Mouse (Mus musculus): ENCODE data around the gene Sobp. TPM values are rescaled to one million over a fixed set of nuclear protein-coding genes. Genes with fewer than 3 reads are reported as not detected.

Gene Sobp
- polyA plus RNA-seq, 1 experiment from 2014 or later = 10.0 TPM

DNA sequence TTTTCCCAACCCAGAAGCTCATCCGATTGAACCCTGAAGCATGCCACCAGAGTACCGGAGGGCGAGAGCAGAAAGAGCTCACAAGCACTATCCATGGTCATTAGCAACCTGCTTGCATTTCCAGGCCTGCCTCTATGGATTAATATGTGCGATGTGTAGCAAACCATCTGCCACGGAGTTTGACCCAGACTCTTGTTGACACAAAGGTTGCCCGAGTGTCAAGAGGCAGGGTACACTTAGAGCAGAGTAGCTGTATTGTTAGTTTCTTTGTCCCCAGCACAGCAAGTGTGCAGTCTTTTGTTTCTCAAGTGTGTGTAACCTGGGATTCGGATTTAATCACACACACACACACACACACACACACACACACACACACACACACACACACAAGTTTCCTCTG, 62.0 kb downstream of the Sobp start:
- ATAC-seq (ENCODE audit: low FRiP score) = no peak
- Histone ChIP-seq H3K36me3 (no peaks in the 10 kb centered on the region), H3K4me3 (replicated peaks) (no peak overlapping the region), H3K9ac (replicated peaks) (no peak overlapping the region), H3K27ac (replicated peaks) (no peak overlapping the region), H3K9me3 (replicated peaks) (no peaks in the 10 kb centered on the region), H3K4me1 (peaks cover 22% of the 10 kb centered on the region), H3K27me3 (replicated peaks) (no peaks in the 10 kb centered on the region), H3K4me2 (no peak overlapping the region)
- 34% methylated on average over 7 of the region's 7 CpGs for WGBS

GRCm38 (mm10) chr10:43106616-43107015, 67.7 kb downstream of the Sobp start:
- Histone ChIP-seq H3K36me3 (no peaks in the 10 kb centered on the region), H3K4me2 (no peak overlapping the region), H3K9me3 (replicated peaks) (no peaks in the 10 kb centered on the region), H3K27ac (replicated peaks) (peak overlapping the region; percentile 79), H3K9ac (replicated peaks) (no peak overlapping the region), H3K27me3 (replicated peaks) (no peaks in the 10 kb centered on the region), H3K4me1 (peaks cover 39% of the 10 kb centered on the region), H3K4me3 (replicated peaks) (no peak overlapping the region)
- ATAC-seq (ENCODE audit: low FRiP score) = no peak
- 43% methylated on average over 8 of the region's 8 CpGs for WGBS

GRCm38 (mm10) chr10:43106196-43106595, 68.1 kb downstream of the Sobp start:
- WGBS = 21% methylated on average over 7 of the region's 7 CpGs
- Histone ChIP-seq H3K27ac (replicated peaks) (peak overlapping the region; percentile 79), H3K4me3 (replicated peaks) (no peak overlapping the region), H3K9me3 (replicated peaks) (no peaks in the 10 kb centered on the region), H3K27me3 (replicated peaks) (no peaks in the 10 kb centered on the region), H3K4me1 (peaks cover 39% of the 10 kb centered on the region), H3K4me2 (no peak overlapping the region), H3K9ac (replicated peaks) (no peak overlapping the region), H3K36me3 (no peaks in the 10 kb centered on the region)
- peak; percentile 73 for ATAC-seq (ENCODE audit: low FRiP score)

- ATAC-seq (ENCODE audit: low FRiP score) = no peak; the same call in 1 of the 2 replicates
- H3K4me3 ChIP-seq (replicated peaks) = no peak overlapping the region
- no peak overlapping the region for H3K4me2 ChIP-seq
- no peaks in the 10 kb centered on the region for H3K27me3 ChIP-seq (replicated peaks)
- H3K9ac ChIP-seq (replicated peaks) = no peak overlapping the region
- H3K4me1 ChIP-seq = peaks cover 71% of the 10 kb centered on the region
- H3K27ac ChIP-seq (replicated peaks) = no peak overlapping the region
- H3K9me3 ChIP-seq (replicated peaks) = no peaks in the 10 kb centered on the region
- no peaks in the 10 kb centered on the region for H3K36me3 ChIP-seq
- 32% methylated on average over 5 of the region's 5 CpGs for WGBS
Measured at GRCm38 (mm10) chr10:43100513-43100912, 73.8 kb downstream of the Sobp start.

GRCm38 (mm10) chr10:43099229-43099628, 75.1 kb downstream of the Sobp start:
- Histone ChIP-seq H3K9me3 (replicated peaks) (no peaks in the 10 kb centered on the region), H3K27ac (replicated peaks) (no peak overlapping the region), H3K4me2 (no peak overlapping the region), H3K27me3 (replicated peaks) (no peaks in the 10 kb centered on the region), H3K4me1 (peaks cover 70% of the 10 kb centered on the region), H3K36me3 (no peaks in the 10 kb centered on the region), H3K4me3 (replicated peaks) (no peak overlapping the region), H3K9ac (replicated peaks) (no peak overlapping the region)
- ATAC-seq (ENCODE audit: low FRiP score) = no peak
- 50% methylated on average over 6 of the region's 6 CpGs for WGBS

DNA sequence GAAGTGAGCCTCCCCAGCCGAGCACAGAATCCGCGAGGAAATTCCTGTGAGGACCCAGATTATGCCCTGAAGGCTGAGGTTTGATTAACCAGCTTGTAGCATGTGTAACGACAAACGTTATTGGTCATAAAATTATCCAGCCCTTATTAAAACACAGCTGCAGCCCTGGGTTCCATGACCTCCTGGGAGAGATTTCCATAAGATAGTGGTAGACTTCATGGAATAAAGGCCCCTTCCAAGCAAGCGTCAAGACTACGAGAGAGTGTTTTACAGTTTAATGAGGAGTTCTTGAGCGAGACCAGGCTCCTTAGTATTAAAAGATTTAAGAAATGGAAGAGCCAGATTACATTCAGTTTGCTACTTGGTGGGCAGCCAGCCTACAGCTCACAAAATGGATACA, 76.6 kb downstream of the Sobp start:
- no peak overlapping the region for H3K4me2 ChIP-seq
- H3K36me3 ChIP-seq = no peaks in the 10 kb centered on the region
- no peaks in the 10 kb centered on the region for H3K9me3 ChIP-seq (replicated peaks)
- no peak overlapping the region for H3K9ac ChIP-seq (replicated peaks)
- WGBS = 26% methylated on average over 8 of the region's 8 CpGs
- ATAC-seq (ENCODE audit: low FRiP score) = peak; percentile 14; the same call in 1 of the 2 replicates
- H3K4me1 ChIP-seq = peaks cover 68% of the 10 kb centered on the region
- no peaks in the 10 kb centered on the region for H3K27me3 ChIP-seq (replicated peaks)
- H3K4me3 ChIP-seq (replicated peaks) = no peak overlapping the region
- H3K27ac ChIP-seq (replicated peaks) = peak overlapping the region; percentile 54

DNA sequence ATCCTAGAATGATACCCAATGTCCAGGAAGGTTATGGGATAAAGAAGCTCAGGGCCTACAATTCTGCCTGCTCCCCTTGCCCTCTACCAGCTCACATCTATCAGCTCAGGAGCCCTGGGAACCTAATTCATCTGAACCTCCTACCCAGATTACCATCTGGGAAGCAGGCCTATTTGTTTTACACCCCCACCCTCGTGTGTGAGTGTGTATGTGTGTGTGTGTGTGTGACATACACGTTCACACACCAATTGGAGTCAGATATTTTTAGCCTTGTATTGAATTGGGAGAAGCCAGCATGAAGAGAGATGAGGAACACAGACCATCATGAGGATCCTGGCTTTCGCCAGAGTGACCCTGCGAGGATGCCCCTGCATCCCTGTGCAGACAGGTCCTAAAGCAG, 77.7 kb downstream of the Sobp start:
- no peak for ATAC-seq (ENCODE audit: low FRiP score)
- peaks cover 69% of the 10 kb centered on the region for H3K4me1 ChIP-seq
- H3K27ac ChIP-seq (replicated peaks) = 0 out of 2 replicates have a peak overlapping the region, but pooled peaks have one; percentile 28
- H3K27me3 ChIP-seq (replicated peaks) = no peaks in the 10 kb centered on the region
- H3K9me3 ChIP-seq (replicated peaks) = no peaks in the 10 kb centered on the region
- no peak overlapping the region for H3K4me3 ChIP-seq (replicated peaks)
- WGBS = 74% methylated on average over 4 of the region's 4 CpGs
- H3K9ac ChIP-seq (replicated peaks) = no peak overlapping the region
- no peaks in the 10 kb centered on the region for H3K36me3 ChIP-seq
- H3K4me2 ChIP-seq = no peak overlapping the region

DNA sequence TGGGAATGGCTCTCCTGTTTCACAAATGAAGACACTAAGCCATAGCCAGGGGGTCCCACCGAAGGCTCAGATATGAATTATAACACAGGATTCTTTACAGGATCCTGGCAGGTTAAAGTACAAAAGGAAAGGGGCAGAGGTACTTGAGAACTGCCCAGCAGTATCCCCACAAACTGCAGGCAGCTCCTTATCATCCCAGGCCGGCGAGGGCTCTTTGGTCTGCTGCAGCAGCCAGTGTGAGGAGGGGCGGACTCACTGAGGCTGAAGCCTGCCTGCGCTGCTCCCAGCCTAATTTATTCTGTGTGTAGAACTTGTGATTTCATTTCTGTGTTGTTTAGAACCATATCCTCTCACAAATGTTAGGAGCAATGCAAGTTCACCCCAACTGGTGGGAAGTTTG, 79.8 kb downstream of the Sobp start:
- Histone ChIP-seq H3K4me1 (peaks cover 53% of the 10 kb centered on the region), H3K9ac (replicated peaks) (no peak overlapping the region)
- ATAC-seq (ENCODE audit: low FRiP score) = no peak

DNA sequence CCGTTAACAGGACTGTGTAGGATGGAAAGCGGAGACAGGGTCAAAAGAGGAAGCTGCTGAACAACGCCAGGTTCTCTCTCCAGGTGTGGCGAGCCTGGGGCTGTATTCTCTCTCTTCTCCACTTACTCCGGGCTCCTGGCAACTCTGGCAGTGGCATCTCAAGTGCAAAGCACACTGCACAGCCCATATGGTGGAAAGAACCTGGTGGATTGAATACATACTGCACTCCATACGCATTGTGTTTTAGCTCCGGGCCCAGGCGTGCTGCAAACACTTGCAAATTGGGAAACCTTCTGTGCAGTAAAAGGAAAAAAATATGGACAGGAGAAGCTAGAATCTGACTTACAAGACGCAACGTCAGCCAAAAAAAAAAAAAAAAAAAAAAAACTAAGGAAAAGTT, 80.9 kb downstream of the Sobp start:
- H3K36me3 ChIP-seq = no peaks in the 10 kb centered on the region
- peaks cover 45% of the 10 kb centered on the region for H3K4me1 ChIP-seq
- no peak overlapping the region for H3K27ac ChIP-seq (replicated peaks)
- no peaks in the 10 kb centered on the region for H3K9me3 ChIP-seq (replicated peaks)
- ATAC-seq (ENCODE audit: low FRiP score) = no peak; the same call in 1 of the 2 replicates
- no peaks in the 10 kb centered on the region for H3K27me3 ChIP-seq (replicated peaks)
- 77% methylated on average over 10 of the region's 10 CpGs for WGBS
- no peak overlapping the region for H3K4me2 ChIP-seq
- no peak overlapping the region for H3K9ac ChIP-seq (replicated peaks)
- no peak overlapping the region for H3K4me3 ChIP-seq (replicated peaks)

More for the DNA sequence above, 79.8 kb downstream of the Sobp start:
- Histone ChIP-seq H3K36me3 (no peaks in the 10 kb centered on the region), H3K4me3 (replicated peaks) (no peak overlapping the region), H3K4me2 (no peak overlapping the region), H3K27me3 (replicated peaks) (no peaks in the 10 kb centered on the region), H3K9me3 (replicated peaks) (no peaks in the 10 kb centered on the region), H3K27ac (replicated peaks) (no peak overlapping the region)
- WGBS = 39% methylated on average over 5 of the region's 5 CpGs

DNA sequence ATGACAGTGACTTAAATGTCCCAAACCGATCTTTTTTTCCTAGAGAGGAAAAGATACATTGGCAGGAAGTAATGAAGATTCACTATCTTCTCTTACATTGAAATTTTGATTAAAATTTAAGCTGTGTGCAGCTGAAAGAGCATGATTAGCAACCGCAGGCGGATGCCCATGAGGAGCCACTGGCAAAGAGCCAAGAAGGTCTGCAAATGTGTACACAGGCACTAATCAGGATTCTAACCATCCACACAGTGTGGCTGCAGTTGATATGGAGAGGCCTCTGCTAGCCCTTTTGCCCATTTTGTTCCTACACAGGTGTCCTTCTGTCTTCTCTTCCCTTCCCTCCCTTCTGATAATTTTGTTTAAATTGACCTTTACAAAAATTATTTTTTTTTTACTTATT, 84.3 kb downstream of the Sobp start:
- H3K4me2 ChIP-seq = no peak overlapping the region
- no peak overlapping the region for H3K27ac ChIP-seq (replicated peaks)
- H3K9me3 ChIP-seq (replicated peaks) = no peaks in the 10 kb centered on the region
- no peak overlapping the region for H3K4me3 ChIP-seq (replicated peaks)
- 41% methylated on average over 3 of the region's 3 CpGs for WGBS
- no peak overlapping the region for H3K9ac ChIP-seq (replicated peaks)
- peaks cover 24% of the 10 kb centered on the region for H3K4me1 ChIP-seq
- no peak for ATAC-seq (ENCODE audit: low FRiP score)
- no peaks in the 10 kb centered on the region for H3K27me3 ChIP-seq (replicated peaks)
- H3K36me3 ChIP-seq = peaks cover 3% of the 10 kb centered on the region; the same call in 1 of the 2 replicates

GRCm38 (mm10) chr10:43087421-43087820, 86.9 kb downstream of the Sobp start:
- no peak for ATAC-seq (ENCODE audit: low FRiP score)
- Histone ChIP-seq H3K9ac (replicated peaks) (no peak overlapping the region), H3K27ac (replicated peaks) (no peak overlapping the region), H3K4me2 (no peak overlapping the region), H3K4me3 (replicated peaks) (no peak overlapping the region), H3K4me1 (peaks cover 31% of the 10 kb centered on the region), H3K9me3 (replicated peaks) (no peaks in the 10 kb centered on the region), H3K36me3 (peaks cover 3% of the 10 kb centered on the region; the same call in 1 of the 2 replicates), H3K27me3 (replicated peaks) (no peaks in the 10 kb centered on the region)
- WGBS = 27% methylated on average over 2 of the region's 2 CpGs

DNA sequence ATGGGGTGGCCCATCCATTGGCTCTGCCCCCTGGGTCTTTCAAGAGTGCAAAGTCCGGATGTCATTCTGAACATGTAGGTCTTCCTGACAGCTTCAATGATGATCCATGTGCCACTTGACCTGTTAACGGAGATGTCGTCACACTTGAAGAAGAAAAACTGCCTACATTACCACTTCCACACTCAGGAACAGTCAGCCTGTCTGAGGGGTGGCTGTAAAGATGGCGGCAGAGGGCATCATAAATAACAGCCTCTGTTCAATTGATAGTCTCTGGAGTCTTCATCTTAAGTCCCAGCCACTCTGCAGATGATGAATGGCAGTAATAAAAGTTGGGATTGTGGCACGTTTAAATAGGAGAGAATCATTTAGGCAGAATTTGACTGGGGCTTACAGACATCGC, 87.4 kb downstream of the Sobp start:
- peaks cover 29% of the 10 kb centered on the region for H3K4me1 ChIP-seq
- ATAC-seq (ENCODE audit: low FRiP score) = peak; percentile 35; the same call in 1 of the 2 replicates
- 23% methylated on average over 6 of the region's 6 CpGs for WGBS
- H3K4me2 ChIP-seq = no peak overlapping the region
- no peak overlapping the region for H3K9ac ChIP-seq (replicated peaks)
- H3K27ac ChIP-seq (replicated peaks) = no peak overlapping the region
- no peak overlapping the region for H3K4me3 ChIP-seq (replicated peaks)
- no peaks in the 10 kb centered on the region for H3K9me3 ChIP-seq (replicated peaks)
- no peaks in the 10 kb centered on the region for H3K27me3 ChIP-seq (replicated peaks)
- H3K36me3 ChIP-seq = peaks cover 3% of the 10 kb centered on the region; the same call in 1 of the 2 replicates

- Histone ChIP-seq H3K27ac (replicated peaks) (peak overlapping the region; percentile 61; the same call in 1 of the 2 replicates), H3K27me3 (replicated peaks) (no peaks in the 10 kb centered on the region), H3K4me2 (no peak overlapping the region), H3K36me3 (peaks cover 3% of the 10 kb centered on the region; the same call in 1 of the 2 replicates), H3K9ac (replicated peaks) (no peak overlapping the region), H3K9me3 (replicated peaks) (no peaks in the 10 kb centered on the region), H3K4me3 (replicated peaks) (no peak overlapping the region), H3K4me1 (peaks cover 38% of the 10 kb centered on the region)
- ATAC-seq (ENCODE audit: low FRiP score) = no peak
- 19% methylated on average over 6 of the region's 6 CpGs for WGBS
Measured at GRCm38 (mm10) chr10:43084087-43084366, 90.3 kb downstream of the Sobp start.
